Mouse (Mus musculus) myocyte (in vitro differentiated cells): ENCODE measurements around the gene Fam207a. TPM values are rescaled to one million over a fixed set of nuclear protein-coding genes. Genes with fewer than 3 reads are reported as not detected.

Experiments used
- H3K27me3 ChIP-seq: one replicate; pipeline ENCODE4 v1.6.1; 2011; ENCODE audit not compliant: control insufficient read depth, insufficient read depth, insufficient read length
- H3K36me3 ChIP-seq: one replicate; pipeline ENCODE4 v1.6.1; 2011; ENCODE audit not compliant: control insufficient read depth, insufficient read depth
- H3K4me2 ChIP-seq: one replicate; pipeline ENCODE4 v1.6.1; 2011; ENCODE audit warnings: low read depth, control low read depth
- H3K4me3 ChIP-seq: one replicate; pipeline ENCODE4 v1.5.1; 2011; ENCODE audit warnings: mild to moderate bottlenecking, control low read depth, moderate library complexity
- H3K79me2 ChIP-seq: one replicate; pipeline ENCODE4 v1.6.1; 2011; ENCODE audit not compliant: control insufficient read depth, insufficient read depth
- H3ac ChIP-seq: one replicate; pipeline ENCODE4 v1.6.1; 2011; ENCODE audit not compliant: control insufficient read depth, insufficient read length
- CEBPB ChIP-seq: IDR thresholded peaks from 2 replicates; pipeline ENCODE4 v1.6.1; 2011; ENCODE audit warnings: mild to moderate bottlenecking, moderate library complexity; ENCODE audit not compliant: poor library complexity, insufficient read depth, severe bottlenecking
- E2F4 ChIP-seq: IDR thresholded peaks from one replicate; pipeline ENCODE4 v1.6.1; 2011; ENCODE audit warnings: mild to moderate bottlenecking, control low read depth, moderate library complexity; ENCODE audit not compliant: insufficient read depth
- MAX ChIP-seq: IDR thresholded peaks from one replicate; pipeline ENCODE4 v1.6.1; 2011; ENCODE audit warnings: low read depth, mild to moderate bottlenecking, control low read depth
- MYOD1 ChIP-seq, 3 experiments: IDR thresholded peaks; one replicate each; pipeline ENCODE4 v1.6.1; 2011; ENCODE audit warnings: control low read depth in 2 of 3, low read depth in 2 of 3, mild to moderate bottlenecking in 2 of 3, moderate library complexity in 1 of 3; ENCODE audit not compliant: insufficient read length in 2 of 3, control insufficient read depth in 1 of 3
- MYOG ChIP-seq, 3 experiments: IDR thresholded peaks; one replicate each; pipeline ENCODE4 v1.6.1; 2011; ENCODE audit warnings: control low read depth in 2 of 3, low read depth in 2 of 3, mild to moderate bottlenecking in 2 of 3; ENCODE audit not compliant: insufficient read length in 2 of 3, control insufficient read depth in 1 of 3, insufficient read depth in 1 of 3
- POLR2A ChIP-seq: IDR thresholded peaks from one replicate; pipeline ENCODE4 v1.6.1; 2011; ENCODE audit warnings: low read depth, mild to moderate bottlenecking, control low read depth, moderate library complexity; ENCODE audit not compliant: insufficient read length
- POLR2AphosphoS2 ChIP-seq: IDR thresholded peaks from one replicate; pipeline ENCODE4 v1.6.1; 2011; ENCODE audit warnings: low read depth, control low read depth; ENCODE audit not compliant: insufficient read length
- REST ChIP-seq: IDR thresholded peaks from one replicate; pipeline ENCODE4 v1.6.1; 2011; ENCODE audit warnings: mild to moderate bottlenecking, control low read depth, moderate library complexity; ENCODE audit not compliant: insufficient read depth, insufficient read length
- SRF ChIP-seq: IDR thresholded peaks from one replicate; pipeline ENCODE4 v1.6.1; 2011; ENCODE audit warnings: low read depth; ENCODE audit not compliant: control insufficient read depth, insufficient read length
- TCF12 ChIP-seq: IDR thresholded peaks from one replicate; pipeline ENCODE4 v1.6.1; 2011; ENCODE audit warnings: mild to moderate bottlenecking, control low read depth; ENCODE audit not compliant: poor library complexity, insufficient read depth, severe bottlenecking
- TCF3 ChIP-seq: IDR thresholded peaks from one replicate; pipeline ENCODE4 v1.6.1; 2011; ENCODE audit warnings: low read depth, control low read depth; ENCODE audit not compliant: insufficient read length
- USF1 ChIP-seq: IDR thresholded peaks from one replicate; pipeline ENCODE4 v1.6.1; 2011; ENCODE audit warnings: low read depth, mild to moderate bottlenecking, control low read depth, moderate library complexity
- polyA plus RNA-seq: library from polyadenylated mRNA; unstranded; fragments of >200 nt; fragmentation: generic; extraction: Trizol; gene quantifications from one replicate; pipeline ENCODE4 v1.2.1, GENCODE M21; 2012; ENCODE audit warnings: missing spikeins

Gene Fam207a
- polyA plus RNA-seq, 1 experiment, result 34.4 TPM

- no peak overlapping the region for H3ac ChIP-seq
- no peak overlapping the region for H3K4me2 ChIP-seq
- H3K79me2 ChIP-seq, result no peaks in the 10 kb centered on the region
- TF ChIP-seq MYOG (IDR thresholded peaks at IDR 0.05; ENCODE audit: control insufficient read depth in 1 of 3, insufficient read depth in 1 of 3, insufficient read length in 2 of 3, low read depth in 2 of 3), result peak in 1 of 3 experiments; percentile 16
- TF ChIP-seq CEBPB, result no peak
- H3K4me3 ChIP-seq, result no peak overlapping the region
- no peaks in the 10 kb centered on the region for H3K27me3 ChIP-seq
- no peaks in the 10 kb centered on the region for H3K36me3 ChIP-seq
Measured at GRCm38 (mm10) chr10:77541864-77542666, 26.5 kb upstream of the Fam207a start.

DNA sequence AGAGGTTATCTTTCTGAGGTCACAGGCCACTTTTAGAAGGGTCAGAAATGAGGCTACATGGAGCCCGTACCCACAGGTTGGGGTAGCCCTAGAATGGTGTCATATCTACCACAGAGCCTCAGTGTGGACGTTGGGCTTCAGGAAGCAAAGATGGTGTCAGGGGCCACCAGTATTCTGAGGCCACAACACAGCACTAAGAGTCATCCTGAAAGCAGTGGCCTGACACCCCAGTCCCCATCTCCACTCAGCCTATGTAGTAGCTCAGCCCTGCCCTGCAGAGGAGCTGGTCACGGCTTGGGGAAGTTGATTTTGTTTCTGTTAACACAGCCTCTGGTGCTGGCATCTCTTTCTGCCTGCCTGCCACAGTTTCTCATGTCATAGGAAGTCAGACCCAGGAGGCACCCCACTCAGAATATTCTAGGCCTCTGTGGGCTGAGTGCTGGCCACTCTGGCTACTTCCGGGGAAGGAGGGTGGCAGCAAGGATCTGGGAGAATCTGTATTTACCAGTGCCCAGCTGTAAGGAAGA is 25.1 kb upstream of the Fam207a start:
- Histone ChIP-seq H3K36me3 (no peaks in the 10 kb centered on the region), H3K27me3 (no peaks in the 10 kb centered on the region), H3K79me2 (no peaks in the 10 kb centered on the region), H3K4me3 (no peak overlapping the region), H3K4me2 (no peak overlapping the region), H3ac (no peak overlapping the region)
- TF ChIP-seq E2F4 (no peak), USF1 (no peak), MYOG (IDR thresholded peaks at IDR 0.05; ENCODE audit: control insufficient read depth in 1 of 3, insufficient read depth in 1 of 3, insufficient read length in 2 of 3, low read depth in 2 of 3) (no peak), SRF (no peak), MYOD1 (IDR thresholded peaks at IDR 0.05; ENCODE audit: control insufficient read depth in 1 of 3, insufficient read length in 2 of 3, low read depth in 2 of 3) (no peak), MAX (no peak), POLR2A (no peak), TCF12 (no peak), REST (no peak), TCF3 (no peak), CEBPB (no peak), POLR2AphosphoS2 (no peak)

DNA sequence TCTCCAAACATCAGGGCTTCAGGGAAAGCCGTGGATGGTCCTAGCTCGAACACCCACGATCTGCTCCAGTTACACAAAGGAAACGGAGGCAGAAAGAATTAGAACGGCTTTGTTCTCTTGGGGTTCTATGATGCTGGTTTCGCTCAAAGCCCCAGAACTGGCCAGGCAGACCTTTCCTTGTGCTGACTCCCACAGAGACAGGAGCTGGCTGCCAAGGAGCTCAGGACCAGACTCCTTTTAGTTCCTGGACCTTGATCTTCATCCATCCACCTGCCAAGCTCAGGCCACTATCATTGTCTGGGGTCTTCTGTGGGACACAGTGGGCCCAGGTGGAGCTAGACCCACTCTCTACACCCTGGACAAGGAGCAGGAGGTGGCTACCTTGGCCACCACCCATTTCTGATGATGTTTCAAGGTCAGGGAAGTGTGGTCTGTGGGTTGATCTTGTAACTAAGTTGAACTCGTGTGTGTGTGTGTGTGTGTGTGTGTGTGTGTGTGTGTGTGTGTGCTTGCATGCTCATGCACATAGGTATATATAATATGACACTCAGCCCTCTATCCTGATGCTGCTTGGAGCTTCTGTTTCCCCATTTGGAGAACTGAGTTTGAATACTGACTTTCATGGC is 23.8 kb upstream of the Fam207a start:
- H3K27me3 ChIP-seq, result no peaks in the 10 kb centered on the region
- H3K4me3 ChIP-seq, result no peak overlapping the region
- TF ChIP-seq E2F4 (no peak), USF1 (no peak), REST (no peak), POLR2AphosphoS2 (no peak), MAX (no peak), MYOG (IDR thresholded peaks at IDR 0.05; ENCODE audit: control insufficient read depth in 1 of 3, insufficient read depth in 1 of 3, insufficient read length in 2 of 3, low read depth in 2 of 3) (no peak)
- H3K36me3 ChIP-seq, result no peaks in the 10 kb centered on the region
- H3ac ChIP-seq, result no peak overlapping the region
- H3K4me2 ChIP-seq, result no peak overlapping the region
- H3K79me2 ChIP-seq, result no peaks in the 10 kb centered on the region

DNA sequence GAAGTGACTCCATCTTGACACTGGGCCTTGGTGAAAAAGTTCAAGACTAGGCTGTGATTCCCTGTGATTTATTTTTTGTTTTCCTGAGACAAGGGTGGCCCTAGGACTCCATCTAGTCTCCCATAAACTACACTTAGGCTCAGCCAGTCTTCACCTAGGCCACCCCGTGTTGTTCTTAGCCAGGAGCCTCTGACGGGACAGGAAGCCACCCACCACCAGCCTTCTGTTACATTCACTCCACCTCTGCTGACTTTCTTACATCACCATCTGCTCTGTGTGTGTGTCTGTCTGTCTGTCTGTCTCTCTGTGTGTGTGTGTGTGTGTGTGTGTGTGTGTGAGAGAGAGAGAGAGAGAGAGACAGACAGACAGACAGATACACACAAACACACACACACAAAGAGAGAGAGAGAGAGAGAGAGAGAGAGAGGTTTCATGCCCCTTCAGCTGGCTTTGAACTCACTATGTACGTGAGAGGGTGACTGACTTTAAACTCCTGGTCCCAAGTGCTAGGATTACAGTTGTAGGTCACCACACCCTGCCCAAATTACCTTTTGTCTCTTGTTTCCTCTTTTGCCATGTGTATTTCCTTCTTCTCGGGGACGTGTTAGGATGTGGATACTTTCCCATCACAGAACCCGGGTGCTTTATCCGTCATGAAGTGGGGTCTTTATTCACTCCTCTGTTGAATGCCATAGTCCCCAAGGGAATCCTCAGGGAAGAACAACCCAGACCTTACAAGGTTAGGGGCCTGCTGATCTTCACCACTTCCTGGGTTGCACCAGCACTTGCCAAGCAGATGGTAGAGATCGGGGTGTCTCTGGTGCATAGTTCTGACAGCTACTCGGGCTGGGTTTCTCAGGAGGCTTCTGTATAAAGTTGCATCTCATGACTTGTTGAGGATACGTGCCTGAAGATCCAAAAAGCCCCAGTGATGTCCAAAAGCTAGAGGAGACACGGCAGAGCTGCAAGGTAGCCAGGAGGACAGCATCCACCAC is 21.9 kb upstream of the Fam207a start:
- Histone ChIP-seq H3K36me3 (no peaks in the 10 kb centered on the region), H3K27me3 (no peaks in the 10 kb centered on the region), H3ac (no peak overlapping the region), H3K79me2 (no peaks in the 10 kb centered on the region), H3K4me2 (no peak overlapping the region), H3K4me3 (no peak overlapping the region)
- TF ChIP-seq MYOG (IDR thresholded peaks at IDR 0.05; ENCODE audit: control insufficient read depth in 1 of 3, insufficient read depth in 1 of 3, insufficient read length in 2 of 3, low read depth in 2 of 3), result no peak
- TF ChIP-seq TCF3, result no peak
- TF ChIP-seq MYOD1 (IDR thresholded peaks at IDR 0.05; ENCODE audit: control insufficient read depth in 1 of 3, insufficient read length in 2 of 3, low read depth in 2 of 3), result no peak
- no peak for TF ChIP-seq TCF12
- TF ChIP-seq USF1, result no peak
- no peak for TF ChIP-seq POLR2A
- TF ChIP-seq POLR2AphosphoS2, result no peak
- no peak for TF ChIP-seq E2F4
- no peak for TF ChIP-seq SRF
- no peak for TF ChIP-seq MAX
- TF ChIP-seq CEBPB, result no peak
- no peak for TF ChIP-seq REST
